Mouse (Mus musculus) forebrain, embryonic 12.5 days (tissue): ENCODE results near the gene Rspry1. TPM values are rescaled to one million over a fixed set of nuclear protein-coding genes. Genes with fewer than 3 reads are reported as not detected.

Experiments
- ATAC-seq: fragments of 200-750 bp; cut with Nextera tagmentation; 2 replicates; pipeline ENCODE4 v1.8.0; 2017; ENCODE audit warnings: moderate TSS enrichment; ENCODE audit not compliant: low FRiP score
- H3K27ac ChIP-seq: fragments of 300-500 bp; sonication (generic); 2 replicates; pipeline ENCODE4 v1.5.1; 2016; ENCODE audit warnings: mild to moderate bottlenecking
- H3K27me3 ChIP-seq: fragments of 300-500 bp; sonication (generic); 2 replicates; pipeline ENCODE4 v1.6.1; 2016; ENCODE audit warnings: mild to moderate bottlenecking
- H3K36me3 ChIP-seq: fragments of 300-500 bp; sonication (generic); replicated peaks from 2 replicates; pipeline ENCODE4 v1.6.1; 2016; ENCODE audit warnings: mild to moderate bottlenecking
- H3K4me1 ChIP-seq: fragments of 300-500 bp; sonication (generic); 2 replicates; pipeline ENCODE4 v1.6.1; 2016
- H3K4me2 ChIP-seq: fragments of 300-500 bp; sonication (generic); 2 replicates; pipeline ENCODE4 v1.6.1; 2016; ENCODE audit warnings: mild to moderate bottlenecking, moderate library complexity
- H3K4me3 ChIP-seq: fragments of 300-500 bp; sonication (generic); replicated peaks from 2 replicates; pipeline ENCODE4 v1.5.1; 2016; ENCODE audit warnings: mild to moderate bottlenecking
- H3K9ac ChIP-seq: fragments of 300-500 bp; sonication (generic); 2 replicates; pipeline ENCODE4 v1.6.1; 2016; ENCODE audit warnings: mild to moderate bottlenecking
- H3K9me3 ChIP-seq: fragments of 300-500 bp; sonication (generic); 2 replicates; pipeline ENCODE4 v1.6.1; 2016
- WGBS: fragments of 180-500 bp; shearing (Covaris S2); methylation state at CpG from one replicate; pipeline ENCODE4 v1.1.7; 2016; 5-methylcytosine and 5-hydroxymethylcytosine counted together
- polyA plus RNA-seq: library from polyadenylated mRNA; unstranded; fragments of >200 nt; fragmentation: Nextera tagmentation; extraction: Ambion mirVana; gene quantifications from 2 replicates; pipeline ENCODE4 v1.2.1, GENCODE M21; 2016

Gene Rspry1
- polyA plus RNA-seq, 1 experiment from 2014 or later, result 54.7 TPM

GRCm38 (mm10) chr8:94697956-94698355 lies 96.2 kb downstream of the Rspry1 start:
- Histone ChIP-seq H3K4me1 (peaks cover 24% of the 10 kb centered on the region), H3K27me3 (peaks cover 53% of the 10 kb centered on the region), H3K9ac (no peak overlapping the region), H3K4me3 (no peak overlapping the region), H3K4me2 (no peak overlapping the region), H3K9me3 (no peaks in the 10 kb centered on the region), H3K27ac (no peak overlapping the region), H3K36me3 (no peaks in the 10 kb centered on the region)
- WGBS, result 78% methylated on average over 6 of the region's 6 CpGs
- no peak for ATAC-seq

GRCm38 (mm10) chr8:94699366-94699765 lies 97.6 kb downstream of the Rspry1 start:
- 66% methylated on average over 16 of the region's 16 CpGs for WGBS
- no peak overlapping the region for H3K9ac ChIP-seq
- no peak for ATAC-seq

GRCm38 (mm10) chr8:94700421-94700935 lies 98.7 kb downstream of the Rspry1 start:
- Histone ChIP-seq H3K4me2 (no peak overlapping the region), H3K27ac (no peak overlapping the region), H3K9me3 (no peaks in the 10 kb centered on the region), H3K4me1 (peaks cover 12% of the 10 kb centered on the region), H3K27me3 (peaks cover 28% of the 10 kb centered on the region), H3K4me3 (no peak overlapping the region), H3K9ac (no peak overlapping the region), H3K36me3 (no peaks in the 10 kb centered on the region)
- WGBS, result 85% methylated on average over 4 of the region's 4 CpGs
- ATAC-seq, result no peak

More at GRCm38 (mm10) chr8:94699366-94699765, 97.6 kb downstream of the Rspry1 start:
- H3K4me2 ChIP-seq, result no peak overlapping the region
- no peak overlapping the region for H3K4me3 ChIP-seq
- no peak overlapping the region for H3K27ac ChIP-seq
- no peaks in the 10 kb centered on the region for H3K36me3 ChIP-seq
- peaks cover 39% of the 10 kb centered on the region for H3K27me3 ChIP-seq
- no peaks in the 10 kb centered on the region for H3K9me3 ChIP-seq
- peaks cover 22% of the 10 kb centered on the region for H3K4me1 ChIP-seq

- ATAC-seq, result no peak
- Histone ChIP-seq H3K27me3 (peaks cover 15% of the 10 kb centered on the region), H3K36me3 (no peaks in the 10 kb centered on the region), H3K27ac (no peak overlapping the region), H3K4me2 (peak overlapping the region; percentile 54), H3K4me1 (peaks cover 4% of the 10 kb centered on the region; the same call in 1 of the 2 replicates), H3K9me3 (no peaks in the 10 kb centered on the region), H3K4me3 (peak overlapping the region; percentile 50; the same call in 1 of the 2 replicates), H3K9ac (0 out of 2 replicates have a peak overlapping the region, but pooled peaks have one; percentile 49)
- WGBS, result 80% methylated on average over 3 of the region's 3 CpGs
Measured at GRCm38 (mm10) chr8:94702156-94702555, 100.4 kb downstream of the Rspry1 start.

GRCm38 (mm10) chr8:94702844-94703813 lies 101.4 kb downstream of the Rspry1 start:
- Histone ChIP-seq H3K9ac (peak overlapping the region; percentile 49), H3K4me3 (peak overlapping the region; percentile 50), H3K9me3 (no peaks in the 10 kb centered on the region), H3K4me1 (peaks cover 4% of the 10 kb centered on the region; the same call in 1 of the 2 replicates), H3K27me3 (peaks cover 8% of the 10 kb centered on the region), H3K36me3 (no peaks in the 10 kb centered on the region), H3K4me2 (peak overlapping the region; percentile 54), H3K27ac (peak overlapping the region; percentile 56)
- peak; percentile 81 for ATAC-seq
- WGBS, result under 1% methylated on average over 35 of the region's 35 CpGs

- Histone ChIP-seq H3K9me3 (no peaks in the 10 kb centered on the region), H3K36me3 (no peaks in the 10 kb centered on the region), H3K9ac (peak overlapping the region; percentile 61), H3K4me1 (peaks cover 4% of the 10 kb centered on the region; the same call in 1 of the 2 replicates), H3K27me3 (0 out of 2 replicates have a peak, but pooled peaks cover 4% of the 10 kb centered on the region), H3K4me2 (peak overlapping the region; percentile 59), H3K4me3 (peak overlapping the region; percentile 52), H3K27ac (0 out of 2 replicates have a peak overlapping the region, but pooled peaks have one; percentile 31)
- WGBS, result under 1% methylated on average over 35 of the region's 35 CpGs
- peak; percentile 90 for ATAC-seq
Measured at GRCm38 (mm10) chr8:94703972-94704668, 102.4 kb downstream of the Rspry1 start.

- 18% methylated on average over 9 of the region's 9 CpGs for WGBS
- Histone ChIP-seq H3K4me3 (peak overlapping the region; percentile 52), H3K27ac (0 out of 2 replicates have a peak overlapping the region, but pooled peaks have one; percentile 31), H3K9ac (peak overlapping the region; percentile 61), H3K36me3 (no peaks in the 10 kb centered on the region), H3K9me3 (no peaks in the 10 kb centered on the region), H3K4me1 (peaks cover 4% of the 10 kb centered on the region; the same call in 1 of the 2 replicates), H3K27me3 (0 out of 2 replicates have a peak, but pooled peaks cover 4% of the 10 kb centered on the region), H3K4me2 (peak overlapping the region; percentile 59)
- ATAC-seq, result no peak
Measured at GRCm38 (mm10) chr8:94704669-94704984, 102.9 kb downstream of the Rspry1 start.

- H3K4me1 ChIP-seq, result peaks cover 4% of the 10 kb centered on the region; the same call in 1 of the 2 replicates
- H3K4me3 ChIP-seq, result no peak overlapping the region
- no peaks in the 10 kb centered on the region for H3K9me3 ChIP-seq
- WGBS, result 87% methylated on average over 10 of the region's 10 CpGs
- no peaks in the 10 kb centered on the region for H3K36me3 ChIP-seq
- H3K27ac ChIP-seq, result no peak overlapping the region
- 0 out of 2 replicates have a peak, but pooled peaks cover 4% of the 10 kb centered on the region for H3K27me3 ChIP-seq
- H3K9ac ChIP-seq, result no peak overlapping the region
- H3K4me2 ChIP-seq, result no peak overlapping the region
- ATAC-seq, result no peak
Measured at GRCm38 (mm10) chr8:94705581-94706245, 104.0 kb downstream of the Rspry1 start.

GRCm38 (mm10) chr8:94706732-94707395 lies 105.1 kb downstream of the Rspry1 start:
- H3K36me3 ChIP-seq, result no peaks in the 10 kb centered on the region
- no peak for ATAC-seq
- WGBS, result 78% methylated on average over 9 of the region's 9 CpGs

More at GRCm38 (mm10) chr8:94706732-94707395, 105.1 kb downstream of the Rspry1 start:
- H3K4me3 ChIP-seq, result no peak overlapping the region
- 0 out of 2 replicates have a peak, but pooled peaks cover 4% of the 10 kb centered on the region for H3K27me3 ChIP-seq
- peaks cover 4% of the 10 kb centered on the region; the same call in 1 of the 2 replicates for H3K4me1 ChIP-seq
- H3K27ac ChIP-seq, result no peak overlapping the region
- no peak overlapping the region for H3K9ac ChIP-seq
- no peak overlapping the region for H3K4me2 ChIP-seq
- H3K9me3 ChIP-seq, result no peaks in the 10 kb centered on the region
